Mouse (Mus musculus): ENCODE measurements around the gene Mark4.

Mark4 gene

GRCm38 (mm10) chr7:19443344-19443743, 15.3 kb downstream of the Mark4 start:
- intact Hi-C loops (cut with DNase I) = loop anchor here (5.0 kb wide), 1 partner anchor 36 kb away; no protein-coding TSS in a partner anchor

- intact Hi-C loops (cut with DNase I) = loop anchor here (5.0 kb wide), 1 partner anchor 34 kb away; no protein-coding TSS in a partner anchor
Observed at GRCm38 (mm10) chr7:19441448-19442091, 17.1 kb downstream of the Mark4 start.

GRCm38 (mm10) chr7:19437048-19437447, 21.6 kb downstream of the Mark4 start:
- intact Hi-C loops (cut with DNase I) = no loop called here

GRCm38 (mm10) chr7:19436276-19436675, 22.3 kb downstream of the Mark4 start:
- intact Hi-C loops (cut with DNase I) = no loop called here

GRCm38 (mm10) chr7:19432475-19432874, 26.1 kb downstream of the Mark4 start:
- intact Hi-C loops (cut with DNase I) = no loop called here

GRCm38 (mm10) chr7:19430402-19430801, 28.2 kb downstream of the Mark4 start:
- intact Hi-C loops (cut with DNase I) = no loop called here

- intact Hi-C loops (cut with DNase I) = no loop called here
Observed at GRCm38 (mm10) chr7:19429726-19430125, 28.9 kb downstream of the Mark4 start.

GRCm38 (mm10) chr7:19427999-19428650, 30.5 kb downstream of the Mark4 start:
- intact Hi-C loops (cut with DNase I) = no loop called here

GRCm38 (mm10) chr7:19426888-19427287, 31.7 kb downstream of the Mark4 start:
- intact Hi-C loops (cut with DNase I) = no loop called here

- intact Hi-C loops (cut with DNase I) = no loop called here
Observed at GRCm38 (mm10) chr7:19426349-19426748, 32.3 kb downstream of the Mark4 start.

GRCm38 (mm10) chr7:19424051-19424450, 34.6 kb downstream of the Mark4 start:
- intact Hi-C loops (cut with DNase I) = no loop called here

GRCm38 (mm10) chr7:19423083-19423482, 35.5 kb downstream of the Mark4 start:
- intact Hi-C loops (cut with DNase I) = no loop called here

GRCm38 (mm10) chr7:19420821-19421636, 37.6 kb downstream of the Mark4 start:
- intact Hi-C loops (cut with DNase I) = no loop called here

- intact Hi-C loops (cut with DNase I) = no loop called here
Observed at GRCm38 (mm10) chr7:19420121-19420520, 38.5 kb downstream of the Mark4 start.

GRCm38 (mm10) chr7:19416590-19416989, 42.0 kb downstream of the Mark4 start:
- intact Hi-C loops (cut with DNase I) = no loop called here

- intact Hi-C loops (cut with DNase I) = no loop called here
Observed at GRCm38 (mm10) chr7:19413525-19413924, 45.1 kb downstream of the Mark4 start.

GRCm38 (mm10) chr7:19411783-19412182, 46.8 kb downstream of the Mark4 start:
- intact Hi-C loops (cut with DNase I) = no loop called here

GRCm38 (mm10) chr7:19410766-19411344, 47.8 kb downstream of the Mark4 start:
- intact Hi-C loops (cut with DNase I) = no loop called here

- intact Hi-C loops (cut with DNase I) = loop anchor here (5.0 to 10.0 kb wide), 2 partner anchors 33 to 105 kb away; partner anchors contain the start of gene Nkpd1
Observed at GRCm38 (mm10) chr7:19409753-19410152, 48.9 kb downstream of the Mark4 start.

- intact Hi-C loops (cut with DNase I) = loop anchor here (5.0 to 10.0 kb wide), 2 partner anchors 37 to 109 kb away; partner anchors contain the start of gene Nkpd1
Observed at GRCm38 (mm10) chr7:19405417-19405816, 53.2 kb downstream of the Mark4 start.

- intact Hi-C loops (cut with DNase I) = loop anchor here (5.0 to 10.0 kb wide), 2 partner anchors 110 to 308 kb away; partner anchors contain the start of gene Nkpd1
Observed at GRCm38 (mm10) chr7:19404476-19404875, 54.1 kb downstream of the Mark4 start, which contains the start of gene Ckm. Gene Ckm, plus strand, starts transcription at chr7:19404776.

Data from adrenal gland (tissue).